Mouse (Mus musculus): ENCODE results near the gene Ehmt2. TPM values are rescaled to one million over a fixed set of nuclear protein-coding genes. Genes with fewer than 3 reads are reported as not detected.

Ehmt2 gene
- total RNA-seq (2014; rRNA removed), result 293 and 302 TPM in 2 replicates
- 45.5 and 61.8 TPM in 2 replicates for polyA plus RNA-seq (2015; fragmentation: Nextera tagmentation; extraction: Ambion mirVana)

DNA sequence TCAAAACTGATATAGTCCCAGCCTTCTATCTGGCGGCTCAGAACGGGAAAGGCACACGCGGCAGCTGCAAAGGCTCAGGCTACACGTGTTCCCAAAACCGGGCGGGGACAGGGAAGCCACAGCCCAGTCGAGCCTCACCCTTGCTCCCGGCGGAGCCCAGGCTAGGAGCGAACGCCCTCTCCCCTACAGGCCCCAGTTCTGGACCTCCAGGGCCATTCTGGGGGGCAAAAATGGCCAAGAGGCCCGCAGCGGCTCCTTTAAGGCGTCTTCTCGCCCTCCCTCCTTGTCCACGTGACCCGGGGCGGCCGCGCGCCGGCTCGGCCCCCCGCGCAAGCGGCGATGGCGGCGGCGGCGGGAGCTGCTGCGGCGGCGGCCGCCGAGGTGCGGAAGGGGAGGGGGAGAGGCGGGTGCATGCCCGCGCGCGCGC lies at the start of gene Ehmt2, which contains the start of gene C2:
Gene Ehmt2 (plus strand): TSS at position 310 of the 427 bp plus-strand sequence.
Gene C2 (minus strand): TSS at position 106 of the 427 bp plus-strand sequence.
- Histone ChIP-seq H3K9ac (peak within 1 kb of the TSS; percentile 83), H3K27ac (ENCODE audit: low read depth, low read length) (peak within 1 kb of the TSS; percentile 91), H3K4me1 (ENCODE audit: insufficient read depth) (peaks cover 10% of the 10 kb centered on the region; the same call in 1 of the 2 replicates), H3K4me3 (ENCODE audit: low read depth, low read length) (peak within 1 kb of the TSS; percentile 95), H3K36me3 (ENCODE audit: insufficient read depth) (peaks cover 22% of the 10 kb centered on the region), H3K27me3 (ENCODE audit: insufficient read depth, low read length) (no peaks in the 10 kb centered on the region), H3K9me3 (ENCODE audit: low read length) (no peaks in the 10 kb centered on the region), H3K4me2 (ENCODE audit: low read depth) (peak within 1 kb of the TSS; percentile 89)
- DNase-seq, result peak; percentile 89
- peak; percentile 45 for ATAC-seq
- 3% methylated on average over 18 of the region's 44 CpGs for WGBS
- TF ChIP-seq CTCF (IDR thresholded peaks at IDR 0.05; ENCODE audit: low read depth), result no peak

- peak; percentile 99 for DNase-seq
- Histone ChIP-seq H3K4me1 (ENCODE audit: insufficient read depth) (0 out of 2 replicates have a peak, but pooled peaks cover 10% of the 10 kb centered on the region), H3K4me3 (ENCODE audit: low read depth, low read length) (peak within 1 kb of the TSS; percentile 68), H3K27me3 (ENCODE audit: insufficient read depth, low read length) (no peaks in the 10 kb centered on the region), H3K27ac (ENCODE audit: low read depth, low read length) (peak within 1 kb of the TSS; percentile 5; the same call in 1 of the 2 replicates), H3K36me3 (ENCODE audit: insufficient read depth) (peaks cover 61% of the 10 kb centered on the region), H3K4me2 (ENCODE audit: low read depth) (peak within 1 kb of the TSS; percentile 77), H3K9me3 (ENCODE audit: low read length) (no peaks in the 10 kb centered on the region), H3K9ac (peak within 1 kb of the TSS; percentile 75)
- peak; percentile 99 for ATAC-seq
- no peak for TF ChIP-seq CTCF (IDR thresholded peaks at IDR 0.05; ENCODE audit: low read depth)
- under 1% methylated on average over 60 of the region's 65 CpGs for WGBS
These were observed 48.4 kb upstream of the Ehmt2 start, which contains the start of the genes Skiv2l and Nelfe for GRCm38 (mm10) chr17:34849722-34850516. Gene Skiv2l, minus strand, starts transcription at chr17:34850210. Gene Nelfe, plus strand, starts transcription at chr17:34850391.

- Histone ChIP-seq H3K9me3 (ENCODE audit: low read length) (no peaks in the 10 kb centered on the region), H3K4me2 (ENCODE audit: low read depth) (peak overlapping the region; percentile 77), H3K27ac (ENCODE audit: low read depth, low read length) (no peak overlapping the region), H3K4me1 (ENCODE audit: insufficient read depth) (0 out of 2 replicates have a peak, but pooled peaks cover 10% of the 10 kb centered on the region), H3K9ac (peak overlapping the region; percentile 75), H3K27me3 (ENCODE audit: insufficient read depth, low read length) (no peaks in the 10 kb centered on the region), H3K4me3 (ENCODE audit: low read depth, low read length) (peak overlapping the region; percentile 68), H3K36me3 (ENCODE audit: insufficient read depth) (peaks cover 61% of the 10 kb centered on the region)
- ATAC-seq, result no peak; the same call in 1 of the 2 replicates
- peak; percentile 6 for DNase-seq
- no peak for TF ChIP-seq CTCF (IDR thresholded peaks at IDR 0.05; ENCODE audit: low read depth)
- WGBS, result 4% methylated on average over 25 of the region's 25 CpGs
These were observed 47.6 kb upstream of the Ehmt2 start for GRCm38 (mm10) chr17:34850517-34851125.

- Histone ChIP-seq H3K4me3 (ENCODE audit: low read depth, low read length) (no peak overlapping the region), H3K36me3 (ENCODE audit: insufficient read depth) (peaks cover 50% of the 10 kb centered on the region), H3K27ac (ENCODE audit: low read depth, low read length) (no peak overlapping the region), H3K9ac (no peak overlapping the region), H3K4me1 (ENCODE audit: insufficient read depth) (0 out of 2 replicates have a peak, but pooled peaks cover 10% of the 10 kb centered on the region), H3K9me3 (ENCODE audit: low read length) (no peaks in the 10 kb centered on the region), H3K4me2 (ENCODE audit: low read depth) (no peak overlapping the region), H3K27me3 (ENCODE audit: insufficient read depth, low read length) (no peaks in the 10 kb centered on the region)
- ATAC-seq, result no peak
- no peak for TF ChIP-seq CTCF (IDR thresholded peaks at IDR 0.05; ENCODE audit: low read depth)
- DNase-seq, result no peak
- 81% methylated on average over 8 of the region's 8 CpGs for WGBS
These were observed 44.8 kb upstream of the Ehmt2 start for GRCm38 (mm10) chr17:34853511-34853910.

DNA sequence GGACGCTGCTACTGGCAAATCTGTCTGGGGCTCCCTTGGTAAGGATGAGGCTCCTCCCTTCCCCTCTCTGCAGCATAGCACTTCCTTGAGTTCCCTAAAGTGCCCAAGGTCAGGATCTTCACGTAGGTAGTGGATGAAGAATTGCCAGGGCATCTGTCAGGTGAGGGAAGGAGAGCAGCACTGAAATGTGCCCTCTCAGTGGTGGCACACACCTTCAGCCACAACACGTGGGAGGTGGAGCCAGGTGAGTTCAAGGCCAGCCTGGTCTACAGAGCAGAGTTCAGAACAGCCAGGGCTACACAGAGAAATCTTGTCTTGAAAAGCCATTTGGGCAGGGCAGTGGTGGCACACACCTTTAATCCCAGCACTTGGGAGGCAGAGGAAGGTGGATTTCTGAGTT lies 43.5 kb upstream of the Ehmt2 start:
- ATAC-seq (no peak), DNase-seq (no peak)
- Histone ChIP-seq H3K27me3 (ENCODE audit: insufficient read depth, low read length) (no peaks in the 10 kb centered on the region), H3K4me1 (ENCODE audit: insufficient read depth) (0 out of 2 replicates have a peak, but pooled peaks cover 5% of the 10 kb centered on the region), H3K36me3 (ENCODE audit: insufficient read depth) (peaks cover 50% of the 10 kb centered on the region), H3K4me2 (ENCODE audit: low read depth) (no peak overlapping the region), H3K4me3 (ENCODE audit: low read depth, low read length) (no peak overlapping the region), H3K9ac (no peak overlapping the region), H3K9me3 (ENCODE audit: low read length) (no peaks in the 10 kb centered on the region), H3K27ac (ENCODE audit: low read depth, low read length) (no peak overlapping the region)
- 83% methylated on average over 3 of the region's 3 CpGs for WGBS
- TF ChIP-seq CTCF (IDR thresholded peaks at IDR 0.05; ENCODE audit: low read depth), result no peak

DNA sequence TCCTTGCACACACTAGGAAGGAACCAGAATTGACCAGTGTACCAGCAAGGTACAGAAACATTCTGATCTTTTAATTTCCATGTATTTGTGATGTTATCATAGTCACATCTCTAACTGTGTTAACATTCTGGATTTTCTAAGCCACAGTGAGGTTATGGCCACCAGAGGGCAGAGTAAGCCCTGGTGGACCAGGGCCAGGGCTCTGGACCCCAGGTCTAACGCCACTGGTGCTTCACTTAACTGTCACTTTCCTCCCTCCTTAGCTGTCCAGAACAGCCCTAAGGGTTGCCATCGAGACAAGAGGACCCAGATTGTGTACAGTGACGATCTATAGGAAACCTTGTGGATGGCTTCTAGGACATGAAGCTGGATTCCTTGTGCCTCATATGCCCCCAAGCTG lies 42.4 kb upstream of the Ehmt2 start:
- Histone ChIP-seq H3K36me3 (ENCODE audit: insufficient read depth) (peaks cover 50% of the 10 kb centered on the region), H3K4me1 (ENCODE audit: insufficient read depth) (0 out of 2 replicates have a peak, but pooled peaks cover 5% of the 10 kb centered on the region), H3K4me2 (ENCODE audit: low read depth) (no peak overlapping the region), H3K27ac (ENCODE audit: low read depth, low read length) (no peak overlapping the region), H3K9me3 (ENCODE audit: low read length) (no peaks in the 10 kb centered on the region), H3K9ac (no peak overlapping the region), H3K4me3 (ENCODE audit: low read depth, low read length) (no peak overlapping the region), H3K27me3 (ENCODE audit: insufficient read depth, low read length) (no peaks in the 10 kb centered on the region)
- WGBS, result 30% methylated on average over 3 of the region's 3 CpGs
- DNase-seq (peak; percentile 44), ATAC-seq (no peak)
- peak; percentile 71 for TF ChIP-seq CTCF (IDR thresholded peaks at IDR 0.05; ENCODE audit: low read depth)

Measured in forebrain, postnatal 0 days (tissue).